Mouse (Mus musculus): ENCODE results near the gene Tnpo2. TPM values are rescaled to one million over a fixed set of nuclear protein-coding genes. Genes with fewer than 3 reads are reported as not detected.

The Tnpo2 gene
- total RNA-seq, 2 experiments from 2014 or later, result 31.8 to 35.6 TPM

DNA sequence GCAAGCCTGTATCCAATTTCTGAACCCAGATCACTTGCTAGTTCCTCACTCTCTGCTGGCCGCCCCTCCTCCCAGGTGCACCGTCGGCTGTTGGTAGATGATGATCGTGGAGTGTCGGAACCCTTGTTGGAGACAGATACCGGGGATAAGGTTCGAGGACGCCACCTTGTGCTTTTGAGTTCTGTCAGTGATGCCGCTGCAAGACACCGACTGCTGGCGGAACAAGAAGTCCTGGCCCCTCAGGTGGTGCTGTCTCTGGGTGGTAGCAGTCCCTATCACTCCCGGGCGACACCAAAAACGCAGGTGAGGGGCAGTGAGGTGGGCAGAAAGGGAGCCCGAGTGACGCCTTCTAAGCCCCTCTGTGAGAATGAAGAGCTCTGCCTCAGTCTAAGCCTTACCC, 59.5 kb downstream of the Tnpo2 start:
- no peak for ATAC-seq (replicated peaks; ENCODE audit: low FRiP score, poor library complexity, severe bottlenecking)

DNA sequence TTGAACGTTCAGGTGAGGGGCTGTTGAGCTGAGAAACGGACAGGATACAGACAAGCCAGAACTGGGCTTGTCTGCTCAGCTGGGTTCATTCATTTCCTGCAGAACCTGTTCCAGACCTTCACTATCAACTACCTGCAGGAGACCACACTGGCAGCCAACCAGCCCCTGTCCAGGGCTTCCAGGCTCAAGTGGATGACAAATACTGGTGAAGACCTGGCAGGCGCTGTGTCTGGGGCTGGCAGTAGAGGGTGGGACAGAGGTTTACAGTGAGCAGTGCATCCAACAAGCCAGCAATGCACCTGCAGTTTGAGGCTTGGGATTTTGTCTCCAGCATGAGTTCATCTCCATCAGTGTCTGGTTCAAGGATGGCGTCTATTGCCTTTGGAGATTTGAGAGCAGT, 60.1 kb downstream of the Tnpo2 start:
- ATAC-seq (replicated peaks; ENCODE audit: low FRiP score, poor library complexity, severe bottlenecking), result no peak

DNA sequence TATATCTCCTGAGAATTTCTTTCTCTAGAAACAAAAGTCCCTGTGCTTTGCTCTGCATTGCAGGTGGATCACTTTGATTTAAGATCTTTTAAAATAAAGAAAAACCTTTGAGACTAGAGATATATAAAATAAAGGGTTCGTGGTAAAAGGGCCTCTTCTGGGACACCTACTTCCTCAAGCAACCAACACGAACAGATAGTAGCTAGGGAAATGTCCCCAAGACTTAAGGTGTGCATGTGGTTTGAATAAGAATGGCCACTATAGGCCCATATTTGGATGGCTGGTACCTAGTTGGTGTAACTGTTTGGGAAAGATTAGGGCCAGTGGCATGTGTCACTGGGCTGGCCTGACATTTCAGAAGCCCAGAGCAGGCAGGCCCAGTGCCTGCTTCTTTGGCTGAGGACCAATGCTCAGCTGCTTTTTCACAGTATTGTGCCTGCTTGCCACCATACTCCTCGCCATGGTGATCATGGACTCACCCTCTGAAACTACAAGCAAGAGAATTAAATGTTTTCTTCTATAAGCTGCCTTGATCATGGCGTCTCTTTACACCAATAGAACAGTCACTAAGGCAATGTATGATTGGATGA, 63.5 kb downstream of the Tnpo2 start:
- no peak for ATAC-seq (replicated peaks; ENCODE audit: low FRiP score, poor library complexity, severe bottlenecking)

Other genes with a start within 250 kb of the Tnpo2 start
- gene Nfix, start 236.6 kb upstream of the Tnpo2 start, total RNA-seq (2015; ENCODE audit: low replicate concordance), result 53.7 and 76.0 TPM in 2 replicates
- gene Nfix, start 236.6 kb upstream of the Tnpo2 start, total RNA-seq (2017; ENCODE audit: low replicate concordance), result 33.6 and 36.8 TPM in 2 replicates
- 2.5 and 3.8 TPM in 2 replicates for gene Dand5, start 214.1 kb upstream of the Tnpo2 start, total RNA-seq (2015; ENCODE audit: low replicate concordance)
- gene Dand5, start 214.1 kb upstream of the Tnpo2 start, total RNA-seq (2017; ENCODE audit: low replicate concordance), result 5.4 and 6.7 TPM in 2 replicates
- 6.7 and 7.6 TPM in 2 replicates for gene Gadd45gip1, start 205.4 kb upstream of the Tnpo2 start, total RNA-seq (2015; ENCODE audit: low replicate concordance)
- gene Gadd45gip1, start 205.4 kb upstream of the Tnpo2 start, total RNA-seq (2017; ENCODE audit: low replicate concordance), result 11.3 and 16.4 TPM in 2 replicates
- gene Rad23a, start 196.2 kb upstream of the Tnpo2 start, total RNA-seq (2015; ENCODE audit: low replicate concordance), result 273 and 355 TPM in 2 replicates
- 296 and 306 TPM in 2 replicates for gene Rad23a, start 196.2 kb upstream of the Tnpo2 start, total RNA-seq (2017; ENCODE audit: low replicate concordance)
- 261 and 337 TPM in 2 replicates for gene Calr, start 190.0 kb upstream of the Tnpo2 start, total RNA-seq (2015; ENCODE audit: low replicate concordance)
- 660 and 677 TPM in 2 replicates for gene Calr, start 190.0 kb upstream of the Tnpo2 start, total RNA-seq (2017; ENCODE audit: low replicate concordance)
- gene Farsa, start 179.9 kb upstream of the Tnpo2 start, total RNA-seq (2015; ENCODE audit: low replicate concordance), result 11.2 and 19.7 TPM in 2 replicates
- 29.4 and 35.6 TPM in 2 replicates for gene Farsa, start 179.9 kb upstream of the Tnpo2 start, total RNA-seq (2017; ENCODE audit: low replicate concordance)
- gene Syce2, start 164.8 kb upstream of the Tnpo2 start, total RNA-seq (2015; ENCODE audit: low replicate concordance), result 65.2 and 133 TPM in 2 replicates
- gene Syce2, start 164.8 kb upstream of the Tnpo2 start, total RNA-seq (2017; ENCODE audit: low replicate concordance), result 9.2 and 29.9 TPM in 2 replicates
- 16.9 and 36.9 TPM in 2 replicates for gene Gcdh, start 143.0 kb upstream of the Tnpo2 start, total RNA-seq (2015; ENCODE audit: low replicate concordance)
- 22.8 and 26.2 TPM in 2 replicates for gene Gcdh, start 143.0 kb upstream of the Tnpo2 start, total RNA-seq (2017; ENCODE audit: low replicate concordance)
- 262 and 325 TPM in 2 replicates for gene Klf1, start 135.0 kb upstream of the Tnpo2 start, total RNA-seq (2015; ENCODE audit: low replicate concordance)
- 240 and 399 TPM in 2 replicates for gene Klf1, start 135.0 kb upstream of the Tnpo2 start, total RNA-seq (2017; ENCODE audit: low replicate concordance)
- 32.7 and 33.2 TPM in 2 replicates for gene Dnase2a, start 128.4 kb upstream of the Tnpo2 start, total RNA-seq (2015; ENCODE audit: low replicate concordance)
- gene Dnase2a, start 128.4 kb upstream of the Tnpo2 start, total RNA-seq (2017; ENCODE audit: low replicate concordance), result 74.6 and 78.4 TPM in 2 replicates
- not detected in 2 replicates for gene Mast1, start 99.6 kb upstream of the Tnpo2 start, total RNA-seq (2015; ENCODE audit: low replicate concordance)
- not detected in 2 replicates for gene Mast1, start 99.6 kb upstream of the Tnpo2 start, total RNA-seq (2017; ENCODE audit: low replicate concordance)
- gene Rtbdn, start 89.9 kb upstream of the Tnpo2 start, total RNA-seq (2015; ENCODE audit: low replicate concordance), result not detected in 2 replicates
- not detected in 2 replicates for gene Rtbdn, start 89.9 kb upstream of the Tnpo2 start, total RNA-seq (2017; ENCODE audit: low replicate concordance)
- gene Gm49661, start 67.5 kb upstream of the Tnpo2 start, total RNA-seq (2015; ENCODE audit: low replicate concordance), result not detected in 2 replicates
- not detected in 2 replicates for gene Gm49661, start 67.5 kb upstream of the Tnpo2 start, total RNA-seq (2017; ENCODE audit: low replicate concordance)
- gene Prdx2, start 67.3 kb upstream of the Tnpo2 start, total RNA-seq (2015; ENCODE audit: low replicate concordance), result 2,168 and 2,598 TPM in 2 replicates
- 2,812 and 2,913 TPM in 2 replicates for gene Prdx2, start 67.3 kb upstream of the Tnpo2 start, total RNA-seq (2017; ENCODE audit: low replicate concordance)
- 82.6 and 141 TPM in 2 replicates for gene Rnaseh2a, start 67.1 kb upstream of the Tnpo2 start, total RNA-seq (2015; ENCODE audit: low replicate concordance)
- 63.3 and 93.8 TPM in 2 replicates for gene Rnaseh2a, start 67.1 kb upstream of the Tnpo2 start, total RNA-seq (2017; ENCODE audit: low replicate concordance)
- 8.0 and 12.3 TPM in 2 replicates for gene Junb, start 58.2 kb upstream of the Tnpo2 start, total RNA-seq (2015; ENCODE audit: low replicate concordance)
- 10.4 and 15.1 TPM in 2 replicates for gene Junb, start 58.2 kb upstream of the Tnpo2 start, total RNA-seq (2017; ENCODE audit: low replicate concordance)
- gene Hook2, start 46.3 kb upstream of the Tnpo2 start, total RNA-seq (2015; ENCODE audit: low replicate concordance), result 0.42 and 0.72 TPM in 2 replicates
- 2.6 and 4.6 TPM in 2 replicates for gene Hook2, start 46.3 kb upstream of the Tnpo2 start, total RNA-seq (2017; ENCODE audit: low replicate concordance)
- gene Best2, start 22.4 kb upstream of the Tnpo2 start, total RNA-seq (2015; ENCODE audit: low replicate concordance), result not detected in 2 replicates
- gene Best2, start 22.4 kb upstream of the Tnpo2 start, total RNA-seq (2017; ENCODE audit: low replicate concordance), result not detected in 2 replicates
- gene Asna1, start 11.6 kb upstream of the Tnpo2 start, total RNA-seq (2015; ENCODE audit: low replicate concordance), result 42.8 and 69.2 TPM in 2 replicates
- gene Asna1, start 11.6 kb upstream of the Tnpo2 start, total RNA-seq (2017; ENCODE audit: low replicate concordance), result 19.0 and 29.3 TPM in 2 replicates
- gene Trir, start 10.1 kb upstream of the Tnpo2 start, total RNA-seq (2015; ENCODE audit: low replicate concordance), result 143 and 183 TPM in 2 replicates
- 140 and 476 TPM in 2 replicates for gene Trir, start 10.1 kb upstream of the Tnpo2 start, total RNA-seq (2017; ENCODE audit: low replicate concordance)
- 4.3 and 10.5 TPM in 2 replicates for gene Fbxw9, start 23.1 kb downstream of the Tnpo2 start, total RNA-seq (2015; ENCODE audit: low replicate concordance)
- 1.4 and 2.8 TPM in 2 replicates for gene Fbxw9, start 23.1 kb downstream of the Tnpo2 start, total RNA-seq (2017; ENCODE audit: low replicate concordance)
- gene Gm5741, start 31.1 kb downstream of the Tnpo2 start, total RNA-seq (2015; ENCODE audit: low replicate concordance), result not detected in 2 replicates
- not detected in 2 replicates for gene Gm5741, start 31.1 kb downstream of the Tnpo2 start, total RNA-seq (2017; ENCODE audit: low replicate concordance)
- gene Dhps, start 34.8 kb downstream of the Tnpo2 start, total RNA-seq (2015; ENCODE audit: low replicate concordance), result 13.4 and 15.9 TPM in 2 replicates
- 3.5 and 4.7 TPM in 2 replicates for gene Dhps, start 34.8 kb downstream of the Tnpo2 start, total RNA-seq (2017; ENCODE audit: low replicate concordance)
- gene Wdr83os, start 43.8 kb downstream of the Tnpo2 start, total RNA-seq (2015; ENCODE audit: low replicate concordance), result 37.7 and 66.3 TPM in 2 replicates
- gene Wdr83os, start 43.8 kb downstream of the Tnpo2 start, total RNA-seq (2017; ENCODE audit: low replicate concordance), result 7.3 and 23.1 TPM in 2 replicates
- 30.6 and 35.6 TPM in 2 replicates for gene Wdr83, start 44.4 kb downstream of the Tnpo2 start, total RNA-seq (2015; ENCODE audit: low replicate concordance)
- gene Wdr83, start 44.4 kb downstream of the Tnpo2 start, total RNA-seq (2017; ENCODE audit: low replicate concordance), result 15.8 and 17.6 TPM in 2 replicates
- gene Man2b1, start 46.4 kb downstream of the Tnpo2 start, total RNA-seq (2015; ENCODE audit: low replicate concordance), result 19.8 and 34.4 TPM in 2 replicates
- gene Man2b1, start 46.4 kb downstream of the Tnpo2 start, total RNA-seq (2017; ENCODE audit: low replicate concordance), result 7.0 and 13.2 TPM in 2 replicates
- gene Zfp791, start 86.2 kb downstream of the Tnpo2 start, total RNA-seq (2015; ENCODE audit: low replicate concordance), result not detected in 2 replicates
- gene Zfp791, start 86.2 kb downstream of the Tnpo2 start, total RNA-seq (2017; ENCODE audit: low replicate concordance), result not detected in 2 replicates
- not detected in 2 replicates for gene Cks1brt, start 115.0 kb downstream of the Tnpo2 start, total RNA-seq (2015; ENCODE audit: low replicate concordance)
- gene Cks1brt, start 115.0 kb downstream of the Tnpo2 start, total RNA-seq (2017; ENCODE audit: low replicate concordance), result not detected in 2 replicates
- not detected in 2 replicates for gene Olfr371, start 189.1 kb downstream of the Tnpo2 start, total RNA-seq (2015; ENCODE audit: low replicate concordance)
- not detected in 2 replicates for gene Olfr371, start 189.1 kb downstream of the Tnpo2 start, total RNA-seq (2017; ENCODE audit: low replicate concordance)